In genomic region chr17:14520565-14520964, GRCm38 (mm10) we compare ENCODE assay signal across 9 mouse cellular contexts.
A peak's percentile ranks its signal among the peaks of the same experiment; 100 is the strongest.
DNase-seq lines count a peak whose midpoint lies in the region; TF ChIP-seq lines count a peak whose summit lies in the region.
"Had no signal": no experiment of that assay in that cellular context is flagged by ENCODE, and none has a peak within 500 bp of the region (broad histone marks: within the 10 kb centered on the region; RNA-seq: fewer than 3 reads in every experiment).

No protein-coding gene starts in this region.

- H3K9ac ChIP-seq in heart, adult 2 months (ENCODE audit: low read depth, low read length) = no peak overlapping the region

- WGBS in heart, adult 2 months = 18% methylated on average over 5 of the region's 5 CpGs

- no peak for TF ChIP-seq POLR2A in heart, adult 2 months (IDR thresholded peaks at IDR 0.05; ENCODE audit: insufficient read depth, low read depth, low read length)

- no peak overlapping the region for H3K4me3 ChIP-seq in heart, adult 2 months
- H3K4me3 ChIP-seq: erythroblast, embryonic 14.5 days had no signal

- no peaks in the 10 kb centered on the region; the same call in 1 of the 2 replicates for H3K4me1 ChIP-seq in heart, adult 2 months (ENCODE audit: control insufficient read depth, insufficient read depth, low read length)

- DNase-seq in B cell, adult 2 months = peak; percentile 19 to 20
- peak; percentile 68 for DNase-seq in adipocyte (ENCODE audit: low spot score)
- DNase-seq in embryo, embryonic 10.5 days (ENCODE audit: low spot score) = peak; percentile 90
- DNase-seq in heart, adult 2 months = peak; percentile 52 to 79
- peak; percentile 58 to 87 for DNase-seq in layer of hippocampus, adult 18-20 months (ENCODE audit: low spot score in 2 of 2)
- DNase-seq in lung, postnatal 14 days = peak; percentile 79
- DNase-seq in right cerebral cortex, adult 18-20 months = peak; percentile 70
- peak; percentile 53 to 83 for DNase-seq in urinary bladder, postnatal 4 days (ENCODE audit: low spot score in 2 of 2)

- H3K27me3 ChIP-seq in heart, adult 2 months (ENCODE audit: control insufficient read depth, insufficient read depth, low read length) = no peaks in the 10 kb centered on the region

- no peaks in the 10 kb centered on the region for H3K36me3 ChIP-seq in heart, adult 2 months (ENCODE audit: control insufficient read depth, insufficient read depth, low read length)

- intact Hi-C loops in heart, adult 2 months (cut with DNase I) = loop anchor here (1.0 kb wide), 2 partner anchors 232 to 288 kb away; no protein-coding TSS in a partner anchor

- no peak overlapping the region for H3K27ac ChIP-seq in heart, adult 2 months

- H3K79me2 ChIP-seq in heart, adult 2 months (replicated peaks; ENCODE audit: control insufficient read depth, insufficient read depth, low read length) = no peaks in the 10 kb centered on the region

- TF ChIP-seq CTCF in heart, adult 2 months (IDR thresholded peaks at IDR 0.05) = peak; percentile 86

- TF ChIP-seq EP300 in heart, adult 2 months (IDR thresholded peaks at IDR 0.05; ENCODE audit: insufficient read depth, low read depth, low read length) = no peak

Comparison
In these comparisons a context has a peak if more than half of its experiments do, and no peak if none do; other contexts are left out.
1. DNase-seq: peak in every context shown above with its lines; median percentile 90 in embryo, embryonic 10.5 days; 79 in lung, postnatal 14 days; 72 in layer of hippocampus, adult 18-20 months; 70 in right cerebral cortex, adult 18-20 months; 68 in adipocyte; 68 in urinary bladder, postnatal 4 days; 66 in heart, adult 2 months; 20 in B cell, adult 2 months.